Mouse (Mus musculus) heart, postnatal 25 days (tissue): Measurements from ENCODE around the gene Slc12a3. TPM values are rescaled to one million over a fixed set of nuclear protein-coding genes. Genes with fewer than 3 reads are reported as not detected.

Experiments
- DNase-seq: peaks from one replicate; pipeline ENCODE4 v3.0.0; 2022; ENCODE audit warnings: low spot score
- intact Hi-C: fragments of 180-260 bp; cut with DNase I; formaldehyde crosslinking; loops from one replicate; pipeline ENCODE4 v1.15.1; 2025
- total RNA-seq, 2 experiments: library from RNA; stranded (reverse); gene quantifications; 2 replicates each; pipeline ENCODE4 v1.2.3; 2021

Gene Slc12a3
- total RNA-seq, result under 1 TPM; 0.14 to 0.26 TPM

GRCm38 (mm10) chr8:94328932-94329728 is at the start of gene Slc12a3:
Slc12a3 (plus strand) TSS chr8:94329201.
- no peak for DNase-seq
- intact Hi-C loops, result no loop called here

- intact Hi-C loops, result no loop called here
- no peak for DNase-seq
Observed at GRCm38 (mm10) chr8:94280001-94280613, 48.9 kb upstream of the Slc12a3 start.

GRCm38 (mm10) chr8:94282453-94282985 is 46.5 kb upstream of the Slc12a3 start:
- DNase-seq, result no peak
- intact Hi-C loops, result no loop called here

GRCm38 (mm10) chr8:94284204-94284603 is 44.8 kb upstream of the Slc12a3 start:
- DNase-seq, result no peak
- intact Hi-C loops, result no loop called here

- intact Hi-C loops, result no loop called here
Observed at GRCm38 (mm10) chr8:94290606-94291005, 38.4 kb upstream of the Slc12a3 start.

GRCm38 (mm10) chr8:94292072-94292471 is 36.9 kb upstream of the Slc12a3 start:
- no peak for DNase-seq
- intact Hi-C loops, result no loop called here

More at GRCm38 (mm10) chr8:94290606-94291005, 38.4 kb upstream of the Slc12a3 start:
- DNase-seq, result no peak

- DNase-seq, result no peak
- intact Hi-C loops, result no loop called here
Observed at GRCm38 (mm10) chr8:94292626-94293025, 36.4 kb upstream of the Slc12a3 start.

- DNase-seq, result no peak
Observed at GRCm38 (mm10) chr8:94295687-94296086, 33.3 kb upstream of the Slc12a3 start.

GRCm38 (mm10) chr8:94296312-94296991 is 32.5 kb upstream of the Slc12a3 start:
- intact Hi-C loops, result no loop called here
- DNase-seq, result no peak

More at GRCm38 (mm10) chr8:94295687-94296086, 33.3 kb upstream of the Slc12a3 start:
- intact Hi-C loops, result no loop called here

GRCm38 (mm10) chr8:94297101-94297500 is 31.9 kb upstream of the Slc12a3 start:
- intact Hi-C loops, result no loop called here

GRCm38 (mm10) chr8:94300809-94301208 is 28.2 kb upstream of the Slc12a3 start:
- DNase-seq, result no peak
- intact Hi-C loops, result no loop called here

More at GRCm38 (mm10) chr8:94297101-94297500, 31.9 kb upstream of the Slc12a3 start:
- no peak for DNase-seq

GRCm38 (mm10) chr8:94304412-94304811 is 24.6 kb upstream of the Slc12a3 start:
- intact Hi-C loops, result no loop called here
- no peak for DNase-seq

- intact Hi-C loops, result no loop called here
- DNase-seq, result no peak
Observed at GRCm38 (mm10) chr8:94306989-94307513, 21.9 kb upstream of the Slc12a3 start.

- intact Hi-C loops, result no loop called here
- DNase-seq, result no peak
Observed at GRCm38 (mm10) chr8:94307652-94308051, 21.3 kb upstream of the Slc12a3 start.

GRCm38 (mm10) chr8:94314069-94314468 is 14.9 kb upstream of the Slc12a3 start:
- DNase-seq, result no peak
- intact Hi-C loops, result no loop called here

- no peak for DNase-seq
- intact Hi-C loops, result no loop called here
Observed at GRCm38 (mm10) chr8:94317249-94317648, 11.8 kb upstream of the Slc12a3 start.

GRCm38 (mm10) chr8:94317691-94318090 is 11.3 kb upstream of the Slc12a3 start:
- intact Hi-C loops, result no loop called here
- no peak for DNase-seq

- no peak for DNase-seq
- intact Hi-C loops, result no loop called here
Observed at GRCm38 (mm10) chr8:94320036-94320435, 9.0 kb upstream of the Slc12a3 start.

GRCm38 (mm10) chr8:94322083-94322482 is 6.9 kb upstream of the Slc12a3 start:
- no peak for DNase-seq
- intact Hi-C loops, result no loop called here

GRCm38 (mm10) chr8:94323041-94323440 is 6.0 kb upstream of the Slc12a3 start:
- intact Hi-C loops, result no loop called here
- no peak for DNase-seq
